Mouse (Mus musculus): ENCODE measurements around the gene Ager. TPM values are rescaled to one million over a fixed set of nuclear protein-coding genes. Genes with fewer than 3 reads are reported as not detected.

Ager gene
- polyA plus RNA-seq, 2 experiments from 2014 or later: 4.0 to 4.5 TPM

DNA sequence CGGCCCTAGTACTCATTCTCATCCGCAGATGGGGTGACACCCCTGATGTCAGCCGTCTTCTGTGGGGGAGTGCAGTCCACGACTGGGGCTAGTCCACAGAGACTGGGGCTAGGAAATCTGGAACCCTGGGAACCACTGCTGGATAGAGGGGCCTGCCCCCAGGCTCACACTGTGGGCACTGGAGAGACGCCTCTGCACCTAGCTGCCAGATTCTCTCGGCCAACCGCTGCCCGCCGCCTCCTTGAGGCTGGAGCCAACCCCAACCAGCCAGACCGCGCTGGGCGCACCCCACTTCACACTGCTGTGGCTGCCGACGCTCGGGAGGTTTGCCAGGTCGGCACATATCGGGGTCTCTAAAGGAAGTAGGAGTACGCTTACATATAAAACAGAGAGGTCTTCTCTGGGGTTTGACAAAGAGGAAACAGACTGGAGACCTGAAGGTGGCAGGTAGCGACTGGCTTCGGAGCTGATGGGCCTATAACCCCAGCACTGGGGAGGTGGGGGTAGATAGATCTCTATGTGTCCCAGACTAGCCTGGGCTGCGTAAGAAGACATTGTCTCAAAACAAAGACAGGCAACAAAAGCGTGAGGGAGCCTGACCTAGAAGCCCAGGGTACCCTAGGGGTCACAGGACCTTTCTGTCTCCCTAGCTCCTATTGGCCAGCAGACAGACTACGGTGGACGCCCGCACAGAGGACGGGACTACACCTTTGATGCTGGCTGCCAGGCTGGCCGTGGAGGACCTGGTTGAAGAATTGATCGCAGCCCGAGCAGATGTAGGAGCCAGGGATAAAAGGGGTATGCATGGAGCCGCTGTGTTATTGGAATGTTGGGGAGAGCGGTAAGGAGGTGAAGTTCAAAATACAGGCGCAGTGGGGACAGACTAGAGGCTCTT is 11.5 kb upstream of the Ager start:
- ATAC-seq: no peak

DNA sequence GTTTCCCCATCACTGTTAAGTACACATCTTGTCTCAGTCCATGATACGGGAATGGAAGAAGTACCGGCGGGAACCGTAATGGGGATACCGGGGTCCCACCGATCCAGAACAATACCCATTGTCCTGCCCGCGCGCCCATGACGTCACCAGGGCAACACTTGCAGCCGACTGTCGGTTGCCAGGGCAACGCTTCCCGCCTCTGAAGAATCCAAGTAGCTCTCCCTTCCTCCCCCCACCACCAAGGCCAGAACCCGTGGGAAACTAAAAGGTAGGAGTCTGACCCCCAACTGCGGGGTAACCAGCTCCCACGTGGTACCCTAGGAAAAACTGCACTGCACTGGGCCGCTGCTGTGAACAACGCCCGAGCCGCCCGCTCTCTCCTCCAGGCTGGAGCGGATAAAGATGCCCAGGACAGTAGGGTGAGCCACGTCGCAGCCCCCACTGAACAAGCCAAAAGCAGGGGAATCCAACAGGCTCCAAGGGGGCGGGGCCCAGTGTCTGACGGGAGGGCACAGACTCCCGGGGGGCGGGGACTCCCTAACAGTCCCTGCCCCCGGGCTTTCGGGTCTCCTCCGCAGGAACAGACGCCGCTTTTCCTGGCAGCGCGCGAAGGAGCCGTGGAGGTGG is 10.8 kb upstream of the Ager start:
- ATAC-seq: peak; percentile 60

GRCm38 (mm10) chr17:34587423-34587811 is 10.2 kb upstream of the Ager start:
- ATAC-seq: peak; percentile 77

DNA sequence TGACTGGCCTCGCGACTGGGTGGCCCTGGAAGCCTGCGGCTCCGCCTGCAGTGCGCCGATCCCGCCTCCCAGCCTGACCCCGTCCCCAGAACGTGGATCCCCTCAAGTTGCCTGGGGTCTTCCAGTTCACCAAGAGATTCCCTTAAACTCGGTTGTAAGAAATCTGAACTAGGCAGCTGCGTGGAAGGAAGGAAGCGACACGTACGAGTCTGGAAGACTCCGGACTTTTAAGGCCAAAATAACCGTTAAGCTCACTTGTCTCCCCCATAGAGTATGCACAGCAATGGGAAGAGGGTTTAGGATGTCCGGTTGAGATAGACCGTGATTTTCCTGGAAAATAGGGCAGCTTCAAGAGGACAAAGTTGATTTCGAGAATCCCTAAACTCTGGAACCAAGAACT is 9.8 kb upstream of the Ager start:
- no peak for ATAC-seq

DNA sequence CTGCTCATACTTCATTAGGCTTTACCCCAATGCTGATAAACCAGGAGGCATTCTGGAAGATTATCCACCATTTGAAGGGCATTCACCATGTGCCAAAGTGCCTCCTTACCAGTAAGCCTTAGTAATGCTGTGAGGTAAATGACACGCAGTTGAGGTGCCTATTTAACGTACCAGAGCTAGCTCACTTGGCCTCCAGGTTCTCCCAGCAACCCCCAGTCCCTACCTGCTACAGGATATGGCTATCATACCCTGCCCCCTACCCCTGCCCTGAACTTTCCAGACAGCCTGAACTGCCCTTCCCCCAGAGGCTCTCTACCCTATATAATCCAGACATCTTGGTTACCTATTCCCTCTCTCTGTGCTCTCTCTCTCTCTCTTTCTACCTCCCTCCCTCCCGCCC is 8.9 kb upstream of the Ager start:
- ATAC-seq: no peak

- no peak for ATAC-seq
Measured at GRCm38 (mm10) chr17:34589206-34589605, 8.5 kb upstream of the Ager start.

DNA sequence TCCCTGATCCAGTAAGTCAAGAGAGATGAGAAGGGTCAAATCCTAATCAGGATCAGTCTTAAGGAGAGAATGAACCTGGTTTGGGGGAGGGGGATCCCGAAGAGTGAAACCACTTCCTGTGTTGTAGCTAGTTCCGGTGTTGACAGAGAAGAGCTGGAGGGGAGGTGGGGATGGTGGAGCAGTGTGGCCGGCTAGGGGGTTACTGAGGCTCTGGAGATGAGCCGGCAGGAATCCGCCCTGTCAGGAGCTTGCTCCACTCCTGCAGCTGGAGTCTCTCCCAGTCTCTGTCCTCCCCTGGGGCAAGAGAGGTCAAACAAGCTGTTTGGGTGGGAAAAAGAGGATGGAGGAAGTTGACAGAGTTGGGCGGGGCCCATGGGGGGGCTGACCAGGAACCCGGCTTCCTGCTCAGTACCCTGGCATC is 8.0 kb upstream of the Ager start, which contains the start of gene Gpsm3:
TSS of gene Gpsm3 (plus strand) at position 126 of the 421 bp plus-strand sequence.
- ATAC-seq: peak; percentile 51

DNA sequence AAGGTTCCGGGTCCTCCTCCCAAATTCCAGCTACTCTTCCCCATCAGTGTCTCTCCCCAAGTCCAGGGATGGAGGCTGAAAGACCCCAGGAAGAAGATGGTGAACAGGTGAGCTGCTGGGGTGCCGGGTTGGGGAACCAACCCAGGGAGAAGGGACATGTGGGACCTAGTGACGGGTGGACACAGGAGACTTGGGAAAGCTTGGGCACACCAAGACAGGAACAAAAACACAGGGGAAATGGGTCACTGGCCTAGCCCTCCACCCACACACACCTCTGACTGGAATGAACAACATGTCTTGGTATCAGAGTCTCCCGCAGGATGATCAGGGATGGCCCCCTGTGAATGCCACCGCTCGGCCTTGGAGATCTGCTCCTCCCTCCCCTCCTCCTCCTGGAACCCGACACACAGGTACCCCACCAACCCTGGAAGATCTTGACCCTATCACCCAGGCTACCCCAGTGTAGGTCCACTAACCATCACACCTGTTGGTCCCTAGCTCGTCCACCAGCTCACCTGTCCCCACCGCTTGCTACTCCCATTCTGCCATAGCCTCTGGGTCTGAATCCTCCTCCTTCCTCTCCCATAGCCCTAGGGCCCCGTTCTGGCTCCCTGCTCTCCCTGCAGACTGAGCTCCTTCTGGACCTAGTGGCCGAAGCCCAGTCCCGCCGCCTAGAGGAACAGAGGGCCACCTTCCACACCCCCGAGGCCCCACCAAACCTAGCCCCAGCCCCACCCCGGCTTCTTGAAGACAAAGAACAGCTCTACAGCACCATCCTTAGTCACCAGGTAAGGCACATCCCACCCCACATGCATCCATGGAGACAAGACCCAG is 7.3 kb upstream of the Ager start:
- no peak for ATAC-seq

- ATAC-seq: no peak
Measured at GRCm38 (mm10) chr17:34591029-34591993, 6.4 kb upstream of the Ager start, which contains the start of gene Pbx2. Gene Pbx2 (plus strand): TSS chr17:34591266.

GRCm38 (mm10) chr17:34591994-34592375 is 5.7 kb upstream of the Ager start:
- ATAC-seq: peak; percentile 48

DNA sequence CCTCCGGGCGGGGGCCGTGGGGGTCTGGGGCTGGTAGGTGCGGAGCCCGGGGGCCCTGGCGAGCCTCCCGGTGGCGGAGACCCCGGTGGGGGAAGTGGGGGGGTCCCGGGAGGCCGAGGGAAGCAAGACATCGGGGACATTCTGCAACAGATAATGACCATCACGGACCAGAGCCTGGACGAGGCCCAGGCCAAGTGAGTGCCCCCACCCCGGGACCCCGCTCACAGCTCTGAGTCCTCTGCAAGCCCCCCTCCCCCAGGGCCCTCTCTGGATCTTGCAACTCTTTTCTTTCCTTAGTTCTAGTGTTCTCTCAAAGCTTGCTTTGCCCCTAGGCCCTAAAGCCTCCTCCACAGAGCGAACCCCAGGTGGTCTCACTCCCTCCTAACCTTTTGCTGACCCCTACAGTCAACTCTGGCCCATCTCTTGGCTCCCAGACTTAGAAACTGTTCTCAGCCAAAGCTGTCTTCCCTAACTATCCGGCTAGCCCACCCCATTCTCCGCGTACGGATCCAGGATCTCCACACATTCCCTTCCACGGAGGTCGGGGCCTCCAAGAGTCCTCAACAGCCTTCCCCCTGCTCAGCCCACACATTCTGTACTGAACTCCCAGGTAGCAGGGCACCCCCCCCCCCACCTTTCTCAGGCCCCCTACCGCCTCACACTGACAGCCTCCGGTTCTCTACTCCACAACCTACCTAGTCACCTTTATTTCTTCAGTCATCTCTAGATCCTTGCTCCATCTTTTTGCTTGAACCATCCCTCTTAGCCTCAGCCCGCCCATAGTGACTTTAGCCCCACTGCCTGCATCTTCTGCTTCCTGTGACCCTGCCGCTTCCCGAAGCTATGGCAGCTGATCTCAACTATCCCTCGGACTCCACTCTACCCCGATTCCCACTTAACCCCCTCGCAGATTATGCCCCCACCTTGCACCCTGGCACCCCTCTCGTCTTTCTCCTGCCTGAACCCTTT is 4.8 kb upstream of the Ager start:
- no peak for ATAC-seq

DNA sequence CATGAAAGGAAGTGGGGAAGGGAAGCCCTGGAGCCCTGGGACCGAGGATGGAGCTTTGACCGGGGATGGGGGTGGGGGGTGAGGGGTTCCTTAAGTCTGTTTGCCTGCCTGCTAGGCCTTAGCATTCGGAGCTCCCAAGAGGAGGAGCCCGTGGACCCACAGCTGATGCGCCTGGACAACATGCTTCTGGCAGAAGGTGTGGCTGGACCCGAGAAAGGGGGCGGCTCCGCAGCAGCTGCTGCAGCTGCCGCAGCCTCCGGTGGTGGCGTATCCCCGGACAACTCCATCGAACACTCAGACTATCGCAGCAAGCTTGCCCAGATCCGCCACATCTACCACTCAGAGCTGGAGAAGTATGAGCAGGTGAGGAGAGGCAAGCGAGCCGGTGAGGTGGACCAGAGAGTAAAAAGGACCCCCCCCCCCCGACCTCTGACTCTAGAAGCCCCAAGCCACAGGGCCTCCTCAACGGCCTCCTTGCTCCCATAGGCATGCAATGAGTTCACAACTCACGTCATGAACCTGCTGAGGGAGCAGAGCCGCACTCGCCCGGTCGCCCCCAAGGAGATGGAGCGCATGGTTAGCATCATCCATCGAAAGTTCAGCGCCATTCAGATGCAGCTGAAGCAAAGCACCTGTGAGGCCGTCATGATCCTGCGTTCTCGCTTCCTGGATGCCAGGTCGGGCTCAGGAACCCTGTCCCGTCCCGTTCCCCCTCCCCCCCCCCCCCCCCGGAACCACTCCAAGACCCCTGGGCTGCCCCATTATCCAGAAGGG is 3.7 kb upstream of the Ager start:
- ATAC-seq: no peak

DNA sequence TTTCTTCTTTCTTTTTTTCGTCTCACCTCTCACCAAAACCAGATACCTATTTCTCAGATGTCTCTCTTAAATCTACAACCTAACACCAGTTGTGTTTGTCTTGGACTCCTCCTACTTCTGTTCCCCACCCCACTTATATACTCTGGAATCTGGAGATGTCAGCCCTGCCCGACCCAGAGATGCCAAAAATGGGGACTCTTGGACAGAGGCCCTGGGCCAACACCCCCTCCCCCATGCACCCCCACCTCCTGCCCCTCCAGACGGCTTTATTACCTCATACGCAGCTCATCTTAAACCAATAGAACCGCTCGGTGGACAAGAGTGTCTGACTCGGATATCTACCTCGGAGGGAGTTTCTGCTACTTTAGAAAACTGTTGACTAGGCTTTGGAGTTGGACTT is 1.6 kb upstream of the Ager start:
- no peak for ATAC-seq

DNA sequence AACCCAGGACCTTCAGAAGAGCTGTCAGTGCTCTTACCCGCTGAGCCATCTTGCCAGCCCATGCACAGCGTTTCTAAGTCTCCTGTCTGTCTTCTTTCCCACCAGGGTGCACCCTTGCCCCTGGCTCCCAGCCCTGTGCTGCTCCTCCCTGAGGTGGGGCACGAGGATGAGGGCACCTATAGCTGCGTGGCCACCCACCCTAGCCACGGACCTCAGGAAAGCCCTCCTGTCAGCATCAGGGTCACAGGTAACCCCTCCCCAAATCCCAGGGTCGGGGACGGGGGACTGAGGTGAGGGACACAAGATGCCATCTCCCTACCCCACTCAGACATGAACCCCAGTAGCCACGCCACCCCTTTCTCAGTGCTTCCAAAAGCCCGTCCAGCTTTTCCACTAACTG is 2.2 kb downstream of the Ager start:
- no peak for ATAC-seq

DNA sequence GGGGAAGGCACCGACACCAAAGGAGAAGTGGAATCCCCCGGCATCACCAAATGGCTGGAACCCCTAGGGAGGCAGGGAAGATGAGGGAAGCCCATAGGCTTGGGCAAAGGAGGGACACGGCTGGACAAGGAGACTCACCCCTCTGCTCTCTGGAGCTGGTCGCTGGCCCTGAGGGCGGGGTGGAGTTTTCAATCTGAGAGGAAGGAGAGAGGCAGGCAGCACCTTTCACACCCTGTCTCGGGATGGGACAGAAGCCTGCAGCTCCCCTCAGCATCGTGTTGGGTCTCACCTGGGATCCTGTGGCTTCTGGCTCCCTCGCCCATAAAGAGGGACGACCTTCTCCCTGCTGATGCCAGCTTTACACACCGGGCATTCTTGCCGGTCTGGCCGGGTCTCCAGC is 4.1 kb downstream of the Ager start:
- ATAC-seq: no peak

- ATAC-seq: peak; percentile 83
Measured at GRCm38 (mm10) chr17:34603375-34604060, 5.9 kb downstream of the Ager start, which contains the start of gene Rnf5. Gene Rnf5 (minus strand): TSS chr17:34603690.

DNA sequence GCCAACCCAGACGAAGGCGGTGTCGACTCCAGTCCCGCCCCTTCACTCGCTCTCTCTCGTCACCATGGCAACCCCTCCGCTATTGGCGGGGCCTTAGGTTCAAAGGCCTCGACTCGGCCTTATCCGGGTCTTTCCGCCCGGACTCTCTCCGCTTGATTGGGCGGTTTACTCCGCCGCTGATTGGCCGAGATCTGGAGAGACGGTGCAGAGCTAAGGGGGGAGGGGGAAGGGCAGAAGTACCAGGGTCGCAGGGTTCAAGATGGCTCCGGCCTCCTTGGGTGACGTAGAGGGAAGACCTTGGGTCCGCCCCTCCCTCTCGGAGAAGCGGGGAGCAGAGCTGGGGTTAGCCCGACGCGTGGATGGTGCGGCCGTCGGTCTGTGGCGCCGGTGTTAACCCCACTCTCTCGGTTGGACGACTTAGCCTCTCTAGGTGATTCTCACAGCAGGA is 6.4 kb downstream of the Ager start, which contains the start of gene Agpat1:
TSS of gene Agpat1 (plus strand) at position 202 of the 448 bp plus-strand sequence.
- peak; percentile 73 for ATAC-seq

DNA sequence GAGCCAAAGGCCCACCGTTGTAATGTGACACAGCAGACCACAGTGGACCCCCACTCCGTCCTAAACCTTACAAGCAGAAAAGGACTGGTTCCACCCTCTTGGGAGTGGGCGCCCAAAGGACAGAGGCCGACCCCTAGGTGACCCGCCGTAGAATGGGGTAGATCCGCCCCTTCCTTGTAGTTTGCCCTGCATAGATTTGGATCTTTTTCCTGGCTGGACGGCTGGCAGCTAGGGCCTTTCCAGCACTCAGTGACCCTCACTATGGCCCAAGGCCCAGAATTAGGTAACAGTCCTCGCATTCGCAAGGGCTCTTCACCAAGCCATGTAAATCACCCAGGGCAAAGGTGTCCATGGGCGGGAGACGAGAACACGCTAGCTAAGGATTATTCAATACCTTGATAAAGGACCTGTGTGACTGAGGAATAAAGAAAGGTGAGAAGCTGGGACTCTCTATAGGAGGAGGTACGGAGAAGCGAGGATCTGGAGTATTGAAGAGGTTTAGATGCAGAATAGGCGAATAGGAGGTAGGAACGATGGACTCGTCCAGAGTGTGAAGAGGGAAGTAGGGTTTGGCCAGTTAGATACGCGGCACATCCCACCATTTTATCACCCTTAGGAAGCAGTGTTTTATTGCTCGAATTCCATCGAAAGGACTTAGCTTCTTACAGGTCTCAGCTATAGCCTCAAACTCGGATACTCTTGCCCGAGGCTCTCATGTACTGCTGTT is 7.0 kb downstream of the Ager start:
- ATAC-seq: no peak

All from CD4-positive, CD25-positive, alpha-beta regulatory T cell, adult 4 months (primary cell).